Mouse (Mus musculus) kidney, postnatal 36 days (tissue): Measurements from ENCODE around the gene Chst1.

Source experiments
- DNase-seq, 2 experiments: peaks; one replicate each; pipeline ENCODE4 v3.0.0; 2021 to 2022; ENCODE audit warnings: mixed read lengths in 2 of 2

Gene Chst1

GRCm38 (mm10) chr2:92599487-92600347 lies at the start of gene Chst1:
Gene Chst1 (plus strand): TSS chr2:92599707.
- peak; percentile 14 to 48 for DNase-seq

GRCm38 (mm10) chr2:92550051-92550450 lies 49.5 kb upstream of the Chst1 start:
- DNase-seq, result no peak

GRCm38 (mm10) chr2:92554536-92554935 lies 45.0 kb upstream of the Chst1 start:
- DNase-seq, result no peak

GRCm38 (mm10) chr2:92562930-92563329 lies 36.6 kb upstream of the Chst1 start:
- no peak for DNase-seq

GRCm38 (mm10) chr2:92570623-92571022 lies 28.9 kb upstream of the Chst1 start:
- no peak for DNase-seq

- DNase-seq, result no peak
Measured at GRCm38 (mm10) chr2:92577824-92578223, 21.7 kb upstream of the Chst1 start.

GRCm38 (mm10) chr2:92581302-92581701 lies 18.2 kb upstream of the Chst1 start:
- no peak for DNase-seq

GRCm38 (mm10) chr2:92582596-92582995 lies 16.9 kb upstream of the Chst1 start:
- peak; percentile 49 to 78 for DNase-seq

GRCm38 (mm10) chr2:92587806-92588205 lies 11.7 kb upstream of the Chst1 start:
- DNase-seq, result no peak

- no peak for DNase-seq
Measured at GRCm38 (mm10) chr2:92594929-92595730, 4.4 kb upstream of the Chst1 start.

GRCm38 (mm10) chr2:92597291-92597690 lies 2.2 kb upstream of the Chst1 start:
- DNase-seq, result peak in 1 of 2 experiments; percentile 21

GRCm38 (mm10) chr2:92598941-92599486 lies 493 bp upstream of the Chst1 start:
- DNase-seq, result no peak

GRCm38 (mm10) chr2:92600348-92600670 lies 802 bp downstream of the Chst1 start:
- no peak for DNase-seq

GRCm38 (mm10) chr2:92601246-92601645 lies 1.7 kb downstream of the Chst1 start:
- DNase-seq, result no peak

- no peak for DNase-seq
Measured at GRCm38 (mm10) chr2:92602073-92602472, 2.6 kb downstream of the Chst1 start.

- DNase-seq, result peak; percentile 35 to 53
Measured at GRCm38 (mm10) chr2:92603591-92603990, 4.1 kb downstream of the Chst1 start.

- DNase-seq, result no peak
Measured at GRCm38 (mm10) chr2:92604565-92604964, 5.1 kb downstream of the Chst1 start.

GRCm38 (mm10) chr2:92605995-92606394 lies 6.5 kb downstream of the Chst1 start:
- DNase-seq, result peak; percentile 63 to 75

- DNase-seq, result no peak
Measured at GRCm38 (mm10) chr2:92607153-92607552, 7.6 kb downstream of the Chst1 start.

- no peak for DNase-seq
Measured at GRCm38 (mm10) chr2:92607592-92607991, 8.1 kb downstream of the Chst1 start.

- no peak for DNase-seq
Measured at GRCm38 (mm10) chr2:92608013-92608619, 8.6 kb downstream of the Chst1 start.

GRCm38 (mm10) chr2:92608810-92609581 lies 9.5 kb downstream of the Chst1 start:
- peak; percentile 44 to 67 for DNase-seq
